Mouse (Mus musculus) lung, adult 2 months (tissue): ENCODE measurements around the gene Usp12. TPM values are rescaled to one million over a fixed set of nuclear protein-coding genes. Genes with fewer than 3 reads are reported as not detected.
A peak's percentile ranks its signal among the peaks of the same experiment; 100 is the strongest.

ENCODE experiments used
- DNase-seq: peaks from one replicate; pipeline ENCODE4 v3.0.0; 2022
- H3K4me1 ChIP-seq: fragments of 200-500 bp; 2 replicates; pipeline ENCODE4 v1.6.1; 2011; ENCODE audit warnings: low read length; ENCODE audit not compliant: control insufficient read depth, insufficient read depth
- H3K4me3 ChIP-seq: fragments of 200-500 bp; replicated peaks from 2 replicates; pipeline ENCODE3; 2011; ENCODE audit warnings: low read depth, mild to moderate bottlenecking, control low read depth, low read length; ENCODE audit errors: extremely low read depth
- CTCF ChIP-seq: fragments of 200-500 bp; IDR thresholded peaks from 2 replicates; pipeline ENCODE4 v1.5.1; 2011; ENCODE audit warnings: mild to moderate bottlenecking, low read length, control low read depth; ENCODE audit not compliant: insufficient read depth
- POLR2A ChIP-seq: fragments of 200-500 bp; IDR thresholded peaks from 2 replicates; pipeline ENCODE4 v1.6.1; 2011; ENCODE audit warnings: low read depth, mild to moderate bottlenecking, control low read depth, low read length, borderline replicate concordance; ENCODE audit errors: extremely low read depth
- WGBS: fragments of 180-500 bp; shearing (Covaris S2); methylation state at CpG from one replicate; pipeline ENCODE4 v1.1.7; 2018; 5-methylcytosine and 5-hydroxymethylcytosine counted together
- polyA plus RNA-seq: library from polyadenylated mRNA; depleted of rRNA; stranded (reverse); fragments of >200 nt; gene quantifications from 2 replicates; pipeline ENCODE4 v1.2.3, GENCODE M21; 2012; rRNA removed

Usp12 gene
- polyA plus RNA-seq, result 9.8 and 14.9 TPM in 2 replicates

DNA sequence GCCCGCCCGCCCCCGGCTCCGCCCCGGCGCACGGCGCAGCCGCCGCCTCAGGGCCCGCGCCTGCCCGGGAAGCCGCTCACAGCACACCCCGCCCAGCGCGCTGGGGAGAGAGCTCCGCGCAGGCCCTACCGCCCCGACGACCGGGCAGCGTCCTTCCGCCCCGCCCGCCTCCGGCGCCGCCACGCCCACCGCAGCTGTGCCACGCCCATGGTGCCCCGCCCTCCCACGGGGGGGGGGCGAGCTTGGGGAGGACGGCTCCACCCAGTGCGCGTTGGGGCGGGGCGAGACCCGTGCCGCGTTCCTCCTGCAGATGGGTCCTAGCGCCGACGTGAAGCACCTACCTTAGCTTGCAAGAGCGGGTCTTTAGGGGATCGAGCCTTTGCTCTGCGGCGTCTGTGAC is at the start of gene Usp12:
Gene Usp12, minus strand, starts transcription at position 154 of the 400 bp plus-strand sequence.
- TF ChIP-seq POLR2A (no peak), CTCF (no peak)
- 3% methylated on average over 21 of the region's 51 CpGs for WGBS
- peaks cover 18% of the 10 kb centered on the region for H3K4me1 ChIP-seq
- peak within 1 kb of the TSS; percentile 57 for H3K4me3 ChIP-seq
- DNase-seq, result peak; percentile 99

DNA sequence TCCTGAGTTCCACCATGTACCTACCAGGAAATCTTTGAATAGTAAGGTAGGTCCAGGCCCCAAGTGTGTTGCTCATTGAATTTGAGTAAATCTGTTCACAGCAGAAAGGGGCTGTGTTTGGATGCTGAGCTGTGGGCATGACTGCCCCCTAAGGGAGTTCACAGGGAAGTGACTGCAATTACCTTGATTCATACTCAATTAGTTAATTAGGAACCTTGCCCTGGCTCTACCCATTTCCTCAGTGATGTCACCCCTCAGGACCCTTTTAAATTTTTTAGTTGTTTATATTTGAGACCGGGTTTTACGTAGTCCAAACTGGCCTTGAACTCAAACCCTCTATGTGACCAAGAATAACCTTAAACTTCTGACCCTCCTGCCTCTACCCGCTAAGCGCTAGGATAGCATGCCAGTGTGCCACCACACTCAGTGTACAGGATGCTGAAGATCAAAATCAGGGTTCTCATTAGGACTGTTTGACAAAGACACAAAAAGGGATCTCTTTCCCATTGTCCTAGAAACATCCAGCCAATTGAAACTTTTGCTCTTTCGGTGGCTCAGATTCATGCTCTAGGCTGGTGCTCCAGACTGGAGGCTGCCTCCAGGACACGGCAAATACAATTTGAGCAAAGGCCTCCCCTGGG is 49.6 kb upstream of the Usp12 start:
- TF ChIP-seq CTCF, result peak; percentile 41
- TF ChIP-seq POLR2A, result no peak
- Histone ChIP-seq H3K4me3 (peak overlapping the region; percentile 69), H3K4me1 (peaks cover 5% of the 10 kb centered on the region; the same call in 1 of the 2 replicates)
- 9% methylated on average over 6 of the region's 6 CpGs for WGBS
- DNase-seq, result no peak

DNA sequence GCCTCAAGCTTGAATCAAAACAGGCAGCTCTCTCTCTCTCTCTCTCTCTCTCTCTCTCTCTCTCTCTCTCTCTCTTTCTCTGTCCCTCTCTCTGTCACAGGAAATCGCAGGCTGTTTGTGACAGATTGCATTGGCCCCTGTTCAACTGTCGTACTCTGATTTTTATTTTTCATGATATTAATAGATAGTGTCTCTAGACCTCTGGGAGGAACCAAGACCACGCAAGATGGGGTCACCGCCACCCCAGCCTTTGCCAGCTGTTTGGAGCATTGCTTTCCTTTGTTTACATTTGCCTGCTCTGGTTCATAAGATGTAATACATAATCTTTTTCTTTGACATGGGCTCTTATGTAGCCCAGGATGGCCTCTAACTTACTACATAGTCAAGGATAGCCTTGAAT is 47.2 kb upstream of the Usp12 start:
- WGBS, result 65% methylated on average over 4 of the region's 4 CpGs
- TF ChIP-seq POLR2A (no peak), CTCF (no peak)
- Histone ChIP-seq H3K4me3 (no peak overlapping the region), H3K4me1 (peaks cover 3% of the 10 kb centered on the region; the same call in 1 of the 2 replicates)
- no peak for DNase-seq

DNA sequence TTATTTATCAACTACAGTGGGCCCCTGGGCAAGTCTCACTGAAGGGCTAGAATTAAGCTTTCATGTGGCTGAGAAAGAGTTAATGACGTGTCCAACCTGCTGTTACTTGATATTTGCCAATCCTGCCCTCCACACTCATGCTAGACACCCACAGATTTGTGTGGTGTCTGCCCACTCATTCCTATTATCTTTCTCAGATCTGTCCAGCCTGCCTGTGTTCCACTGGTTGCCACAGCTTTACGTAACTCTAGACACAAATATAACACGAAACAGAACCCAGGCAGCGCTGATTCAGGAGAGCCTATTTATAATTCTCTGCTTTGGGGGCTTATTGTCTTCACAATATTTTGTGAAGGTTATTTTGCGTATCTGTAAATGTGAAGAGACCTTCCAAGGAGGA is 46.5 kb upstream of the Usp12 start:
- WGBS, result 76% methylated on average over 5 of the region's 5 CpGs
- peaks cover 3% of the 10 kb centered on the region; the same call in 1 of the 2 replicates for H3K4me1 ChIP-seq
- no peak overlapping the region for H3K4me3 ChIP-seq
- no peak for DNase-seq
- no peak for TF ChIP-seq POLR2A
- no peak for TF ChIP-seq CTCF

DNA sequence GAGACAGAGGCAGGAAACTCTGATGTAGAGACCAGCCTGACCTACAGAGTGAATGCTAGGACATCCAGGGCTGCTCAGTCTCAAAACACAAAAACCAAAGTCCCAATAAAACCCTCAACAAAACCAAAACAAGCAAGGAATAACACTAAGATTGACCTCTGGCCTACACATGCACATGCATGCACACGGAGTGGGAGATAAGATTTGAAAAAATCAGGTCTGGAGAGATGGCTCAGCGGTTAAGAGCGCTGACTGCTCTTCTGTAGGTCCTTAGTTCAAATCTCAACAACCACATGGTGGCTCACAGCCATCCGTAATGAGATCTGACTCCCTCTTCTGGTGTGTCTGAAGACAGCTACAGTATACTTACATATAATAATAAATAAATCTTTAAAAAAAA is 45.6 kb upstream of the Usp12 start:
- WGBS, result 81% methylated on average over 4 of the region's 4 CpGs
- no peak for DNase-seq
- TF ChIP-seq POLR2A (no peak), CTCF (no peak)
- Histone ChIP-seq H3K4me1 (peaks cover 3% of the 10 kb centered on the region; the same call in 1 of the 2 replicates), H3K4me3 (no peak overlapping the region)

DNA sequence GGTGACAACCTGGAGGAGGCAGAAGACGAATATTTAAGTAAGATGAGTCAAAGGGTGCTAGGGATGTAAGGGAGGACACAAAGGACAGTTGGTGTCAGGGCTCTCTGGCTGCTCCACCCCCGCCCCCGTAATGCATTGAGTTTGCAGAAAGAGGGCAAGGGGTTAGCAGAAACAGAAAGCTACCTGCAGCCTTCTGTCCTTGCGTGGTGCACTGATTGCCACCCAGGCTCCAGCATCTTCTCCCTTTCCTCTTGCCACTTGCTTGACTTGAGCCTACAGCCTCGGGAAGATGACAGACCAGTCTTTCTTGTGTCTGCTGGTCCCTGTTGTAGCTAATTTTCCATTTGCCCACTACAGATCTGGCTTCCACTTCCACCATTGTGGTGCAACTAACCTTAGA is 45.0 kb upstream of the Usp12 start:
- WGBS, result 66% methylated on average over 5 of the region's 5 CpGs
- TF ChIP-seq POLR2A (no peak), CTCF (no peak)
- no peak for DNase-seq
- no peak overlapping the region for H3K4me3 ChIP-seq
- peaks cover 3% of the 10 kb centered on the region; the same call in 1 of the 2 replicates for H3K4me1 ChIP-seq

DNA sequence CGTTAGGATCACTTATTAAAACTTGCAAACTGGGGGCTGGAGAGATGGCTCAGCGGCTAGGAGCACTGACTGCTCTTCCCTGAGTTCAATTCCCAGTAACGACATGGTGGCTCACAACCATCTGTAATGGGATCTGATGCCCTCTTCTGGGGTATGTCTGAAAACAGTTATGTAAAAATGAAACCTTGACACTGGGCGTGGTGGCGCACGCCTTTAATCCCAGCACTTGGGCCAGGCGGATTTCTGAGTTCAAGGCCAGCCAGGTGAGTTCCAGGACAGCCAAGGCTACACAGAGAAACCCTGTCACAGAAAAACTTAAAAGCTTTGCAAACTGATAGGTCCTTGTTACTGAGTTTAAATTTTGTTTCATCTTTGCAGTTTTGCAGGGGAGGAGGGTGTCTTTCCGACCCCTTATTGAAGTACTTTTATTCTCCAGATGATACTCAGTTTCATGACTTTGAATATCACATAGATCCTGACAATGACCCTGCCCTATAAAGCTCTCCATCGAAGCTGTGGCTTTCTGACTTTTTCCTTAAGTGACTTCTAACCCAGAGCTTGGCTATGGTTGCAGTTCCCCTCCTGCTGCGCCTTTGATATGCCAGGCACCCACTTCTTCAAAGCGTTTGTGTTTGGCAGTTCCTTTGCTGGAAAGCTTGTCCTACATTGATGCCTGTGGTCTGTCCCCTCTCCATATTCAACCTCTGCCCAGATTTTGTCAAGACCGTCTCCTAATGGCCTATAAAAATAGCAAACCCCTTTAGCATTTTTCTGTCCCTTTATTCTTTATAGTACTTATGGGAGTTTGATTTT is 44.2 kb upstream of the Usp12 start:
- TF ChIP-seq POLR2A (no peak), CTCF (no peak)
- H3K4me3 ChIP-seq, result no peak overlapping the region
- no peak for DNase-seq
- H3K4me1 ChIP-seq, result peaks cover 2% of the 10 kb centered on the region; the same call in 1 of the 2 replicates
- WGBS, result 56% methylated on average over 12 of the region's 12 CpGs

DNA sequence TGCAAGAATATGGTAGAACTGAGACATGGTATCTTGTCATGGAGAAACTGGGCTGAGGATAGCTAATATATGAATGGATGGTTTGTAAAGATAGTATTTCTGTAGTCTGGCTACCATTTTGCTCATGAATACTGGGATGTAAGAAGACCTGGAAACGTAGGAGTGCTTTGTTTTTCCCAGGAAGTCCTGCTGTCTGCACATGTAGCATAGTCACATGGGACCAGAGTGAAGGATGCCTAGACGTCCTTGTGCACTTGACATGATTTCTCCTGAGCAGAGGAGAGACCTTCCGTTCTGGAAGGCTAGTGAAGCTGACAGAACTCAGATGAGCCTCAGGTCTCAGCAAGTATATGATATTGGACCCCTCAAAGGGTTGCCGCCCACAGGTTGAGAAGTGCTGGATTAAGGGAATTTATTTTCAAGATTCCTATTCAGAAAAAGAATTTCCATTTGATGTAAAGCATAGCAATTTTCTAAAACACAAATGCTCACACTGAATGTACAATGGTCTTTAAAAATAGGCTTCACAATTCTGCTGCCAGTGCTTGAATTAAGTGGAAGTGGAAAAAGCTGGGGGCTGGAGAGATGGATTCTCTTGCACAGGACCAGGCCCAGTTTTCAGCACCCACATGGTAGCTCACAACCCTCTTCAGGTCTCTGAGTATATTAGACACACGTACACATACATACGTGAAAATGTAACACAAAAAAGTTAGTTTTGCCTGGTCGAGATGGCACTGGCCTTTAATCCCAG is 43.3 kb upstream of the Usp12 start:
- WGBS, result 66% methylated on average over 7 of the region's 7 CpGs
- Histone ChIP-seq H3K4me3 (no peak overlapping the region), H3K4me1 (peaks cover 4% of the 10 kb centered on the region; the same call in 1 of the 2 replicates)
- DNase-seq, result no peak
- TF ChIP-seq CTCF (no peak), POLR2A (no peak)

DNA sequence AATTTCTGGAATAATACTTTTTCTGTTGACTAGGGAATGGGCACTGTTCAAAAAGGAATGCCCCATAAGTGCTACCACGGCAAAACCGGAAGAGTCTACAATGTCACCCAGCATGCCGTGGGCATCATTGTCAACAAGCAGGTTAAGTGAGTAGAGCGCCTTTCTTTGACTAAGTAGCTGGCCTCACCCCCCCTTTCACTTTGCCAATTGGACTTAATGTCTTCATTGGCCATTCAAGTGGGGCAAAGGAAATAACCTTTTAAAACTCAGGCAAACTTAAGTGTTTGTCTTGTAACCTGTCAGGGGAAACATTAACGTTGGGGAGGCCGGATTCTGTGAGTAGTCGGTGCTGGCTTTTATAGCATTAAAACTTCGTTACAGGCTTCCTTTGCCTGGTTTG is 40.2 kb upstream of the Usp12 start:
- 56% methylated on average over 8 of the region's 8 CpGs for WGBS
- Histone ChIP-seq H3K4me3 (no peak overlapping the region), H3K4me1 (peaks cover 7% of the 10 kb centered on the region)
- DNase-seq, result no peak
- TF ChIP-seq CTCF, result no peak
